ENCODE assay signal across 9 mouse cellular contexts in the genomic region with DNA sequence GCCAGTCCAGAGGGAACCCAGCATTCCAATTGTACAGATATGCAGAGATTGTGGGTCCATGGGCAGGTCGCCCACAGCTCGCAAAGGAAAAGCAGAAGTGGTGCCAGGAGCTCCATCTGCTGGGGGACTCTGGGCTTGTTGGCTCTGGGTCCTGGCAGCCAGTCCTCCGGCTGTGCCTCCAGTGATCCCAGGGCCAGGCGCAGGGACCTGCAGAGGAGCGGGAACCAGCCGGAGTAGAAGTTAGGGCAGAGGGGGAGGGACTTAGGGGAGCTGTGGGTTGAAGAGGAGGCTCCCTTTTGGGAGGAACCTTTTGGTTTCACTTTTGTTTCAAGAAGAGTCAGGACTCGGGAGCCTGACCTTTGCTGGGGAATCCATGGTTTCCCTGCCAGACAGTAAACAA. TPM values are rescaled to one million over a fixed set of nuclear protein-coding genes. Genes with fewer than 3 reads are reported as not detected.
DNase-seq lines count a peak whose midpoint lies in the region; ATAC-seq and TF ChIP-seq lines count a peak whose summit lies in the region.
"Had no signal": no experiment of that assay in that cellular context is flagged by ENCODE, and none has a peak within 500 bp of the region (broad histone marks: within the 10 kb centered on the region; RNA-seq: fewer than 3 reads in every experiment).

No protein-coding gene starts in this region.

- H3K4me1 ChIP-seq in bone marrow, adult 2 months (ENCODE audit: control insufficient read depth, insufficient read depth, low read length) = no peaks in the 10 kb centered on the region
- H3K4me1 ChIP-seq in midbrain, embryonic 15.5 days = no peaks in the 10 kb centered on the region
- H3K4me1 ChIP-seq: neural tube, embryonic 13.5 days had no signal

- H3K27me3 ChIP-seq in midbrain, embryonic 15.5 days (replicated peaks) = no peaks in the 10 kb centered on the region
- H3K27me3 ChIP-seq: neural tube, embryonic 13.5 days had no signal

- H3K4me2 ChIP-seq in midbrain, embryonic 15.5 days = no peak overlapping the region
- H3K4me2 ChIP-seq: neural tube, embryonic 13.5 days had no signal

- H3K27ac ChIP-seq in bone marrow, adult 2 months (ENCODE audit: control insufficient read depth, insufficient read depth, low read depth, low read length, poor library complexity) = no peak overlapping the region
- H3K27ac ChIP-seq in midbrain, embryonic 15.5 days = no peak overlapping the region
- H3K27ac ChIP-seq: neural tube, embryonic 13.5 days had no signal

- 18% methylated on average over 7 of the region's 7 CpGs for WGBS in bone marrow, adult 2 months
- WGBS in midbrain, embryonic 15.5 days = 77% methylated on average over 7 of the region's 7 CpGs

- no peak for ATAC-seq in midbrain, embryonic 15.5 days (replicated peaks)

- no peak for TF ChIP-seq POLR2A in bone marrow, adult 2 months (IDR thresholded peaks at IDR 0.05; ENCODE audit: borderline replicate concordance, control insufficient read depth, low read depth, low read length)

- peak; percentile 29 for DNase-seq in spleen, adult 12 weeks (ENCODE audit: low spot score)
- no peak for DNase-seq in spleen, postnatal 14 days (ENCODE audit: low spot score in 2 of 2)
- DNase-seq in heart, adult 9 months (ENCODE audit: low spot score in 2 of 2) = peak; percentile 8 to 12
- peak; percentile 14 to 36 for DNase-seq in layer of hippocampus, postnatal 14 days (ENCODE audit: low spot score in 2 of 2)
- peak; percentile 56 for DNase-seq in ovary, postnatal 36 days (ENCODE audit: low spot score)
- DNase-seq in right cerebral cortex, postnatal 10 days (ENCODE audit: low spot score in 2 of 2) = no peak

- peak overlapping the region; percentile 67 for H3K4me3 ChIP-seq in bone marrow, adult 2 months (replicated peaks; ENCODE audit: control insufficient read depth, low read depth, low read length)
- H3K4me3 ChIP-seq in midbrain, embryonic 15.5 days = no peak overlapping the region
- H3K4me3 ChIP-seq: neural tube, embryonic 13.5 days had no signal

- TF ChIP-seq CTCF in bone marrow, adult 2 months (IDR thresholded peaks at IDR 0.05; ENCODE audit: control insufficient read depth, insufficient read depth, low read length) = peak; percentile 40; the same call in 1 of the 2 replicates

- no peak overlapping the region for H3K9ac ChIP-seq in midbrain, embryonic 15.5 days
- H3K9ac ChIP-seq: neural tube, embryonic 13.5 days had no signal

- no peaks in the 10 kb centered on the region for H3K9me3 ChIP-seq in midbrain, embryonic 15.5 days
- H3K9me3 ChIP-seq: neural tube, embryonic 13.5 days had no signal

- no peaks in the 10 kb centered on the region for H3K36me3 ChIP-seq in midbrain, embryonic 15.5 days (replicated peaks)
- H3K36me3 ChIP-seq: neural tube, embryonic 13.5 days had no signal

RNA-seq across cellular contexts. Expression of a gene that starts 28.2 kb away (rescaled TPM):
- polyA plus RNA-seq in bone marrow, adult 2 months (2011; ENCODE audit: insufficient read depth, insufficient read length, low replicate concordance, missing spikeins) = not detected in 2 replicates
- total RNA-seq in layer of hippocampus, postnatal 14 days (2021) = under 1 TPM in 1 of 2 experiments, not detected in 1; 0.29 TPM
- 0.04 and 0.12 TPM in 2 replicates for polyA plus RNA-seq in midbrain, embryonic 15.5 days (2015; fragmentation: Nextera tagmentation; extraction: Ambion mirVana)
- polyA plus RNA-seq: neural tube, embryonic 13.5 days had no signal

RNA-seq across cellular contexts. Expression of a gene that starts 51.6 kb away (rescaled TPM):
- 44.2 and 82.3 TPM in 2 replicates for polyA plus RNA-seq in bone marrow, adult 2 months (2011; ENCODE audit: insufficient read depth, insufficient read length, low replicate concordance, missing spikeins)
- total RNA-seq in layer of hippocampus, postnatal 14 days (2021) = 1 to 10 TPM; 2.8 TPM
- polyA plus RNA-seq in midbrain, embryonic 15.5 days (2015; fragmentation: Nextera tagmentation; extraction: Ambion mirVana) = 2.1 and 4.0 TPM in 2 replicates

Comparison
In these comparisons a context has a peak if more than half of its experiments do, and no peak if none do; other contexts are left out.
1. DNase-seq: peak in spleen, adult 12 weeks (single experiment), heart, adult 9 months (2 of 2), layer of hippocampus, postnatal 14 days (2 of 2) and ovary, postnatal 36 days (single experiment); none in spleen, postnatal 14 days (0 of 2) and right cerebral cortex, postnatal 10 days (0 of 2).